Mouse (Mus musculus) gastrocnemius, adult 8-10 months (tissue): Measurements from ENCODE around the gene Chn2. TPM values are rescaled to one million over a fixed set of nuclear protein-coding genes. Genes with fewer than 3 reads are reported as not detected.

Experiments used
- DNase-seq, 2 experiments: peaks; one replicate each; pipeline ENCODE4 v3.0.0; 2022; ENCODE audit warnings: low spot score in 2 of 2
- total RNA-seq, 4 experiments: library from RNA; stranded (reverse); gene quantifications; 2 replicates each; pipeline ENCODE4 v1.2.4; 2022

Chn2 gene
- total RNA-seq, 4 experiments from 2014 or later: 0.75 to 1.7 (median 1.2) TPM

GRCm38 (mm10) chr6:54041386-54042043 is 2.2 kb downstream of the Chn2 start:
- no peak for DNase-seq

GRCm38 (mm10) chr6:54042142-54042541 is 2.8 kb downstream of the Chn2 start:
- DNase-seq: no peak

- DNase-seq: no peak
Measured at GRCm38 (mm10) chr6:54043536-54043935, 4.2 kb downstream of the Chn2 start.

- no peak for DNase-seq
Measured at GRCm38 (mm10) chr6:54045748-54046721, 6.7 kb downstream of the Chn2 start.

- DNase-seq: no peak
Measured at GRCm38 (mm10) chr6:54046884-54047747, 7.8 kb downstream of the Chn2 start.

GRCm38 (mm10) chr6:54048768-54049167 is 9.4 kb downstream of the Chn2 start:
- no peak for DNase-seq

GRCm38 (mm10) chr6:54051173-54051572 is 11.8 kb downstream of the Chn2 start:
- DNase-seq: no peak

- DNase-seq: no peak
Measured at GRCm38 (mm10) chr6:54052124-54052523, 12.8 kb downstream of the Chn2 start.

GRCm38 (mm10) chr6:54052666-54053065 is 13.3 kb downstream of the Chn2 start:
- DNase-seq: no peak

GRCm38 (mm10) chr6:54053316-54053715 is 14.0 kb downstream of the Chn2 start:
- DNase-seq: no peak

GRCm38 (mm10) chr6:54055387-54055786 is 16.0 kb downstream of the Chn2 start:
- DNase-seq: no peak

- DNase-seq: no peak
Measured at GRCm38 (mm10) chr6:54056548-54057532, 17.5 kb downstream of the Chn2 start.

GRCm38 (mm10) chr6:54057661-54058060 is 18.3 kb downstream of the Chn2 start:
- no peak for DNase-seq

GRCm38 (mm10) chr6:54058837-54059236 is 19.5 kb downstream of the Chn2 start:
- no peak for DNase-seq

GRCm38 (mm10) chr6:54060258-54060657 is 20.9 kb downstream of the Chn2 start:
- no peak for DNase-seq

- no peak for DNase-seq
Measured at GRCm38 (mm10) chr6:54061375-54061774, 22.0 kb downstream of the Chn2 start.

- no peak for DNase-seq
Measured at GRCm38 (mm10) chr6:54063878-54064277, 24.5 kb downstream of the Chn2 start.

- no peak for DNase-seq
Measured at GRCm38 (mm10) chr6:54067380-54067779, 28.0 kb downstream of the Chn2 start.

- DNase-seq: no peak
Measured at GRCm38 (mm10) chr6:54068882-54069281, 29.5 kb downstream of the Chn2 start.

GRCm38 (mm10) chr6:54070736-54071135 is 31.4 kb downstream of the Chn2 start:
- DNase-seq: no peak
